Mouse (Mus musculus) heart, adult 8-10 months (tissue): ENCODE results near the gene Dolpp1. TPM values are rescaled to one million over a fixed set of nuclear protein-coding genes. Genes with fewer than 3 reads are reported as not detected.

Source experiments
- DNase-seq: peaks from one replicate; pipeline ENCODE4 v3.0.0; 2022; ENCODE audit warnings: low spot score
- microRNA-seq: library from miRNA; unstranded; fragments of <30 nt; microRNA quantifications from one replicate; pipeline ENCODE4 v1.2.0, GENCODE M21; 2022
- total RNA-seq, 4 experiments: library from RNA; stranded (reverse); gene quantifications; 2 replicates each; pipeline ENCODE4 v1.2.4; 2022

The Dolpp1 gene
- total RNA-seq, 4 experiments from 2014 or later: 5.7 to 9.8 (median 7.9) TPM

GRCm38 (mm10) chr2:30440701-30441517, 48.9 kb downstream of the Dolpp1 start:
- peak; percentile 90 for DNase-seq

GRCm38 (mm10) chr2:30441518-30442497, 49.8 kb downstream of the Dolpp1 start:
- DNase-seq: peak; percentile 95

- DNase-seq: no peak
Measured at GRCm38 (mm10) chr2:30442498-30442890, 50.4 kb downstream of the Dolpp1 start.

GRCm38 (mm10) chr2:30443281-30443680, 51.2 kb downstream of the Dolpp1 start:
- no peak for DNase-seq

GRCm38 (mm10) chr2:30444006-30444405, 52.0 kb downstream of the Dolpp1 start:
- no peak for DNase-seq

- DNase-seq: no peak
Measured at GRCm38 (mm10) chr2:30444450-30444849, 52.4 kb downstream of the Dolpp1 start.

GRCm38 (mm10) chr2:30445312-30445711, 53.3 kb downstream of the Dolpp1 start:
- DNase-seq: no peak

GRCm38 (mm10) chr2:30446891-30447826, 55.1 kb downstream of the Dolpp1 start:
- no peak for DNase-seq

GRCm38 (mm10) chr2:30448371-30448770, 56.3 kb downstream of the Dolpp1 start:
- no peak for DNase-seq

Small RNA genes lying within 50 kb of the gene (microRNA-seq; reads per million reads assigned to microRNA genes)
- gene Gm47292: not detected

Other genes with a start within 250 kb of the Dolpp1 start
- gene Endog, start 220.8 kb upstream of the Dolpp1 start, total RNA-seq: 100 to 1,000 TPM in 1 of 4 experiments, 10 to 100 TPM in 3; 93.9 to 101 (median 96.8) TPM
- gene Spout1, start 213.8 kb upstream of the Dolpp1 start, total RNA-seq: 1 to 10 TPM; 5.3 to 6.3 (median 6.0) TPM
- gene Kyat1, start 186.4 kb upstream of the Dolpp1 start, total RNA-seq: 10 to 100 TPM; 32.6 to 36.9 (median 34.7) TPM
- gene Lrrc8a, start 154.5 kb upstream of the Dolpp1 start, total RNA-seq: 10 to 100 TPM; 50.2 to 66.4 (median 61.0) TPM
- gene Gm28035, start 151.7 kb upstream of the Dolpp1 start, total RNA-seq: 1 to 10 TPM; 1.8 to 6.1 (median 3.6) TPM
- gene Phyhd1, start 126.1 kb upstream of the Dolpp1 start, total RNA-seq: 100 to 1,000 TPM in 3 of 4 experiments, 10 to 100 TPM in 1; 97.7 to 135 (median 112) TPM
- 1 to 10 TPM in 2 of 4 experiments, not detected in 2; 1.3 to 3.7 TPM for gene Gm28038, start 111.2 kb upstream of the Dolpp1 start, total RNA-seq
- 10 to 100 TPM; 20.8 to 25.2 (median 24.1) TPM for gene Dolk, start 105.9 kb upstream of the Dolpp1 start, total RNA-seq
- gene Nup188, start 105.9 kb upstream of the Dolpp1 start, total RNA-seq: 10 to 100 TPM; 15.3 to 19.8 (median 16.4) TPM
- 10 to 100 TPM; 37.2 to 45.5 (median 41.6) TPM for gene Sh3glb2, start 32.9 kb upstream of the Dolpp1 start, total RNA-seq
- 10 to 100 TPM; 66.5 to 76.0 (median 71.4) TPM for gene Miga2, start 28.0 kb upstream of the Dolpp1 start, total RNA-seq
- gene Crat, start 23.6 kb downstream of the Dolpp1 start, total RNA-seq: 100 to 1,000 TPM; 490 to 636 (median 559) TPM
- 100 to 1,000 TPM in 1 of 4 experiments, 10 to 100 TPM in 3; 74.6 to 100 (median 83.0) TPM for gene Ptpa, start 23.8 kb downstream of the Dolpp1 start, total RNA-seq
- 1 to 10 TPM; 2.4 to 5.0 (median 4.3) TPM for gene Ier5l, start 82.0 kb downstream of the Dolpp1 start, total RNA-seq
- 1 to 10 TPM in 3 of 4 experiments, under 1 TPM in 1; 0.69 to 2.3 (median 1.5) TPM for gene Cstad, start 202.8 kb downstream of the Dolpp1 start, total RNA-seq